Mouse (Mus musculus) retina, embryonic 14.5 days (tissue): ENCODE results near the gene Pik3cb.

Experiments used
- DNase-seq: peaks from one replicate; pipeline ENCODE4 v3.0.0-alpha.2; 2015; ENCODE audit warnings: low spot score

Pik3cb gene

GRCm38 (mm10) chr9:99081718-99082117, 58.7 kb downstream of the Pik3cb start:
- DNase-seq: no peak

DNA sequence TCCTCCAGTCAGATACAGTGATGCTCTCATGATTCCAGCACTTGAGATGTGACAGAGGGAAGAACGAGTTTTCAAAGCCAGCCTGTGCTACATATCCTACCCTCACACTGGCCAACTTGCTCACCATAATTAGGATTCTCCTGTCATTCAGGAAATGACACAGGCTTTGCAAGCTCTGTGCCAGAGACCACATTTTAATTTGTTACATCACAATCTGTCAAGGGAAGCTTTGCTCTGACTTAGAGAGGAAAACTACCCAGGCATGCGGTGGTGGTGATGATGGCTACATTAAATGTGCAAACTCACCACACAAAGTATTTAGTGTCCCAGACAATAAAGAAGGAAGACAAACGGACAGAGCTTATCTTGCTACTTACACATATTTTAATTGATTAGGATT, 59.1 kb downstream of the Pik3cb start:
- no peak for DNase-seq

DNA sequence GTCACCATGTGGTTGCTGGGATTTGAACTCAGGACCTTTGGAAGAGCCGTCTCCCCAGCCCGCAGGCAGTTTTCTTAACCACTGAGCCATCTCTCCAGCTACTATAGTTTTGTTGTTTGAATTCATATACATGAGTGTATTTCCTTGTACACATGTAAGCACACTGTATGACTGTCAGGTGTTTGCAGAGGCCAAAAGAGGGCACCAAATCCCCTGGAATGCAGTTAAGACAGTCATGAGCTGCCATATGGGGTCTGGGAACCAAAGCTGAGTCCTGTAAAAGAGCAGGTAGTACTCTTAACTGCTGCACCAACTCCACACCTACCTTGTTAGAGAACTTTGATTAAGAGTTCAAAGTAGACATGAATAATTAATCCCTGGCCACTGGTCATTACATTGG, 59.8 kb downstream of the Pik3cb start:
- DNase-seq: no peak

DNA sequence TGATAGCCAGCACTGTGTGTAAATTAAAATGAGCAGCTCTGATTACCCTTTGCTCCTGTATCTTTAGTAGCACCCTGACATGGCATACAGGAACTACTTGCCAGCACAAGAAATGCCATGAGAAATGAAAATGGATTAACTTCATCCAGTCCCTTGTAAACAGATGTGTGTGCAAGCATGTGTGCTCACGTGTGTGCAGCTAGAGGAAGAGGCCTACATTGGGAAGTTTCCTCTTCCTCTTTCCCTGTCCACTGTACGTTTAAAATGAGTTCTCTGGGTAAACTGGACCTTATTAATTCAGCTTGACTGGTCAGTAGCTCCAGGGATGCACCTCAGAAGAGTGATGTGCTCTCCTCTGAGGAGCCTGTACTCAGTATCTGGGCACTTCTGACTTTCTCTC, 66.0 kb downstream of the Pik3cb start:
- DNase-seq: no peak

DNA sequence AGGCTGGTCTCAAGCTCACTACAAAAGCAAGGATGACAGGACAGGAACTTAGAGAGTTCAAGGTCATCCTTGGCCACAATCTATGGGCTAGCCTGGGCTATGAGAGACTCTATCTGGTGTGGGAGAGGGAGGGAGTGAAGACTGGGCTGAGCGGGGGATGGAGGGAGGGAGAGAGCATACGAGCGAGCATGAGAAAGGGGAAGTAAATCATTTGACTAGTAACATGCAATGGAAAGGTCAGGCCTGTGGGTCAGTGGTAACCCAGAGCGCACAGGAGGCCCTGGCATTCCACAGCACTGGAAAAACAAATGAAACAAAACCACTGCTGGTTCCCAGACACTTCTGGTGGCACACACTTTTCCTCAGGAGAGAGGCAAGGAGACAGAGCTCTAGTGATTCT, 67.9 kb downstream of the Pik3cb start:
- DNase-seq: no peak

- DNase-seq: no peak
These were observed 75.1 kb downstream of the Pik3cb start for GRCm38 (mm10) chr9:99065311-99065710.

- DNase-seq: peak; percentile 78
These were observed 76.2 kb downstream of the Pik3cb start for GRCm38 (mm10) chr9:99064216-99064615.

DNA sequence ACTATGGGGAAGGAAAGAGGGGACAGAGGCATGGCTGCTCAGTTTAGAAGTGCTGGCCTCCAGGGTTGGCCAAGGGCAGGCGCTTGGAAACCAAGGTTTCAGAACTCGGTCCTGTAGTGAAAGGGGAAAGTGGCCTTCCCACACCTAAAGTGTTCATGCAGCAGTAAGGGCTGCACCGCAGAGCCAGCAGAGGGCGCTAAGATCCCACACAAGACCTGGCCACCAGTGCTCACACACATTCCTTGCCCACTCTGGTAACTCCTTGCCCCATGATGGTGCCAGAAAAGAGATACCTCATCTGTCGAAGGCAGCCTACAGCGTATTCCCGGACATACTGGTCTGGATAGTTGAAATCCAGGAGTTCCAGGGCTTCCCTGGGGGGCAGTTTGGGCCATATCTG, 77.9 kb downstream of the Pik3cb start:
- peak; percentile 83 for DNase-seq

DNA sequence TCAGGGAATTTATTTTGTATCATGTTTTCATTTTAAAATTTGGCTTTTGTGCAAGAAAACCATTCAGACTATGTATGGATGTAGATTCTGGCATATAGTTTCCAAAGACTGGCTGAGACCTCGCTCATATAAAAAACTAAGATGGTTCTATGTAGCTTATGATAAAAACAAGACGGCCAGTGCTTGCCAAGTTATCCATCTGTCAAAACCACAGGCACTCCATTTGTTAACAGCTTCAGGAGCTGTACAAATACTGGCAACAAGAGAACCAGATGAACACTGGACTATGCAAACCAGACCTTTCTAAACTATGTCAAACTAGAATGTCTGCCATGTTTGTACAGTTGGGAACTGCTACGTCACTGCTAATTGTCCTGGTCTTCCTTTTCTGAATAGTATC, 82.7 kb downstream of the Pik3cb start:
- DNase-seq: no peak

- DNase-seq: no peak
These were observed 90.7 kb downstream of the Pik3cb start for GRCm38 (mm10) chr9:99049760-99050159.

- DNase-seq: no peak
These were observed 91.6 kb downstream of the Pik3cb start for GRCm38 (mm10) chr9:99048724-99049250.

GRCm38 (mm10) chr9:99044761-99045160, 95.7 kb downstream of the Pik3cb start:
- no peak for DNase-seq

- DNase-seq: no peak
These were observed 97.8 kb downstream of the Pik3cb start for GRCm38 (mm10) chr9:99042641-99043040.

- no peak for DNase-seq
These were observed 98.4 kb downstream of the Pik3cb start for GRCm38 (mm10) chr9:99041994-99042393.

GRCm38 (mm10) chr9:99035575-99035974, 104.8 kb downstream of the Pik3cb start, which contains the start of gene Gm1123:
Gene Gm1123 (minus strand): TSS chr9:99035715.
- no peak for DNase-seq

- no peak for DNase-seq
These were observed 106.3 kb downstream of the Pik3cb start for GRCm38 (mm10) chr9:99034111-99034510.

DNA sequence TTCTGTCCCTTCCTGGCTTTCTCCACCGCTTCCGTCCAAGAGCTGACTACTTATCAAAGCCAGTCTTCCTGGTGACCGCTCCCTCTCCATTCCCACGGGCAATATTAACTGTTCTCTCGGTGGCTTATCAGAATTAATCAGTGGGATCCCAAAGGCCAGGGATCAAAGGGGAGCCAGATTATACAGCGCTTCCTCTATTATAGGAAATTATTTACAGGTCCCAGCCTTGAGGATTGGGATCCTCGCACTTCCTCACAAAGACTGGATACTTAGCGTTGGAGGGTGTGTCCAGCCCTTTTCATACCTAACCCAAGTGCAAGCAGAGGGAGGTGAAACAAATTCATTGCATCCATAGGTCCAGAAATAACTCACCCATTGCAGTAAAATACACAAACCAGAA, 108.4 kb downstream of the Pik3cb start:
- DNase-seq: no peak

GRCm38 (mm10) chr9:99021751-99022150, 118.7 kb downstream of the Pik3cb start:
- peak; percentile 35 for DNase-seq

DNA sequence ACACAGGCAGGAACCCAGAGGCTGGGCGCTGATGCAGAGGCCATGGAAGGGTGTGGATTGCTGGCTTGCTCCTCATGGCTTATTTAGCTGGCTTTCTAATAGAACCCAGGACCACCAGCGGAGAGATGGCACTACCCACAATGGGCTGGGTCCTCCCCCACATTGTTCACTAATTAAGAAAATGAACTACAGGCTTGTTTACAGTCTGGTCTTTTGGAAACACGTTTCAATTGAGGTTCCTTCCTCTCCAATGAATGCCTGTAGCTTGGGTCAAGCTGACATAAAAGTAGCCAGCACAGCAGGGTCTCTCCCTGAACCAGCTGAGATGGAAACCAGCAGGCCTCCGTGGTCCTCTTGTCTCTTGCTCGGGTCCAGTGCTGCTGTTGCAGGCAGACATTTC, 119.3 kb downstream of the Pik3cb start:
- peak; percentile 75 for DNase-seq

GRCm38 (mm10) chr9:99017679-99018078, 122.7 kb downstream of the Pik3cb start:
- no peak for DNase-seq

DNA sequence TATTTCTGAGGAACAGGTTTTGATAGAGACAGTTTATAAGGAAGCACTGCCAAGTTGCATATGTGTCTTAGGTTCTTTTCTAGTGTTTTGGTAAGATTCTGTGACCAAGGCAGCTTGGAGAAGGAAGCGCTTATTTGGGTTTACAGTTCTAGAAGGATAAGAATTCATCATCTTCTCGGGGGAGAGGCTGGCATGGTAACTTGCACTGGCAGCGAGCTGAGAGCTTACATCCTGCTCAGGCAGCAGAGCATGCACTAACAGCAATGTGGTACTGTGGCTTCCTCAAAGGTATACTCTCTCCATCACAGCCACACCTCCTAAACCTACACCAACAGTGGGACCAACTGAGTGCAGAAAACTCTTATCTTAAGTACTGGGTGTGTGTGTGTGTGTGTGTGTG, 123.7 kb downstream of the Pik3cb start:
- DNase-seq: no peak

DNA sequence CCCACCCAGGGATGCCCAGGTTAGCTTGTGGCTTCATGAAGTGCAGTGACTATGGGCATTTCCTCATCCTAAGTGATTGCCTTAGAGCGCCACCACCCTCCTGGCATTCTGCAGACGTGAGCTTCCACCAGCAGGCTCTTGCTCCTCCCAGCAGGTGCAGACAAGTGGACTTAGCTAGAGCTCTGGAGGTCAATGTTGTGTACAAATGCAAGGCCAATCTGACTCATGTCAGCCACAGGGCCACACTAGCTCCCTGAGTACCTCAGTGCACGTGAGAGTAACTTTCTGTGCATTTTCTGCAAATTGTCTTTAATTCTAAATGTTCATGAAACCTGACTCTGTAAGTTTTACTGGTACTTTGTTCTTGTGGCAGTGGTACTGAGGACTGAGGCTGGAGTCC, 124.1 kb downstream of the Pik3cb start:
- no peak for DNase-seq

DNA sequence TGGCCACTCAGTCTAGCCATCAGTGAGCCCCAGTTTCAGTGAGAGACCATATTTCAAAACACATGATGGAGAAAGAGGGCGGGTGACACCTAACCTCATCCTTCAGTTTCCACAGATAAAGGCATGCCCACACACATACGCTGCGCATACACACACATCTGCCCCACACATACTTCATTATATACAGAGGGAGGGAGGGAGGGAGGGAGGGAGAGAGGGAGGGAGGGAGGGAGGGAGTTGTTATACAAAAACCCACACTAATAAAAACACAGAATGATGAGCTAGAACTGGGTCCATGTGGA, 130.6 kb downstream of the Pik3cb start:
- DNase-seq: no peak

DNA sequence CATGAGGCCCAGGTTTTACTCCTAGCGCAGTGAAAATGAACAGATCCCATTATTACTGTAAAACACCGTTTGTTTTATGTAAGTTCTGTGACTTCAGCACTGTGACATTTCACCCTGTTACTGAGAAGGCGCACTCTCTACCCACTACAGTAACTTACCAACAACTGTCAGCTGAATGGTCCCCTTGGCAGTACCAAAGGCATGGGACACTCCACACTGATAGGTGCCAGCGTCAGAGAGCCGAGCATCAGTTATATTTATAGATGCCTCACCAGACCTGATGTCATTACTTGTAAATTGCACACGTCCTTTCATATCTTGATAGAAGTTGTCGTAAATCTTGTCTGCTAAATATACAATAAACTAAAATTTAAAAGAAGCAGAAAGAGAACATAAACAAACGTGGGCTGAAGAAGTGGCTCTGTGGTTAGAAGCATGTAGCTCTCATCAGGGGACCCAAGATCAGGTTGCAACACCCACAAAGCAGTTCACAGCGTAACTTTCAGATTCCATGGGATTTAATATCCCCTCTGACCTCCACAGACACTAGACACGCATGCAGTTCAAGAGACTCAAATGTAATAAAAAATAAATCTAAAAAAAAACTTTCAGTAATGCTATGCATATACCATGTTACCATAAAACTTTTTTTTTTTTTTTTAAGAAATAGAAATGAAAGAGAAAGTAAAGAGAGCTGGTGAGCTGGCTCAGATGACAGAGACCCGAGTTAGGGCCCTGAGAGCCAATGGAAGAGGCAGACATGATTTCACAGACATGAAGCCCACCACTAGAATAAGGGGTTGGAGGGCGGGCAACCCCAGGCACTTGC, 131.1 kb downstream of the Pik3cb start:
- DNase-seq: no peak
